Mouse (Mus musculus): ENCODE results near the gene Slc25a28. TPM values are rescaled to one million over a fixed set of nuclear protein-coding genes. Genes with fewer than 3 reads are reported as not detected.

Gene Slc25a28
- polyA plus RNA-seq, 1 experiment from 2014 or later = 14.1 TPM

DNA sequence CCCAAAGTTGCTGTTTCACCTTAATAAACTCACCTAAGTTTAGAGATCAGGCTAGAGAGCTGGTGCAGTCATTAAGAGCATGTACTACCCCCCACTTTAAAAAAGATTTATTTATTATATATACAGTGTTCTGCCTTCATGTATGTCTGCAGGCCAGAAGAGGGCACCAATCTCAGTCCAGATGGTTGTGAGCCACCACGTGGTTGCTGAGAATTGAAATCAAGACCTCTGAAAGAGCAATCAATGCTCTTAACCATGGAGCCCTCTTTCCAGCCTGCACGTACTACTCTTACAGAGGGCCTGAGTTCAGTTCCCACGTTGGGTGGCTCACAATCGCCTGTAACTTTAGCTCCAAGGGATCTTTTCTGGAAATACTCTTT is 7.3 kb downstream of the Slc25a28 start:
- Histone ChIP-seq H3K4me3 (ENCODE audit: low read depth, low read length) (no peak overlapping the region), H3K36me3 (ENCODE audit: control insufficient read depth, insufficient read depth, low read length) (peaks cover 3% of the 10 kb centered on the region), H3K4me2 (ENCODE audit: low read length) (no peak overlapping the region), H3K27me3 (ENCODE audit: control insufficient read depth, insufficient read depth, low read depth, low read length) (no peaks in the 10 kb centered on the region), H3K4me1 (ENCODE audit: control insufficient read depth, insufficient read depth, low read length) (peaks cover 2% of the 10 kb centered on the region; the same call in 1 of the 2 replicates), H3K9ac (ENCODE audit: low read depth, low read length) (no peak overlapping the region), H3K27ac (ENCODE audit: low read length) (no peak overlapping the region), H3K9me3 (replicated peaks; ENCODE audit: control insufficient read depth, low read length, poor library complexity, severe bottlenecking) (no peaks in the 10 kb centered on the region)
- no peak for ATAC-seq
- 63% methylated on average over 4 of the region's 4 CpGs for WGBS

DNA sequence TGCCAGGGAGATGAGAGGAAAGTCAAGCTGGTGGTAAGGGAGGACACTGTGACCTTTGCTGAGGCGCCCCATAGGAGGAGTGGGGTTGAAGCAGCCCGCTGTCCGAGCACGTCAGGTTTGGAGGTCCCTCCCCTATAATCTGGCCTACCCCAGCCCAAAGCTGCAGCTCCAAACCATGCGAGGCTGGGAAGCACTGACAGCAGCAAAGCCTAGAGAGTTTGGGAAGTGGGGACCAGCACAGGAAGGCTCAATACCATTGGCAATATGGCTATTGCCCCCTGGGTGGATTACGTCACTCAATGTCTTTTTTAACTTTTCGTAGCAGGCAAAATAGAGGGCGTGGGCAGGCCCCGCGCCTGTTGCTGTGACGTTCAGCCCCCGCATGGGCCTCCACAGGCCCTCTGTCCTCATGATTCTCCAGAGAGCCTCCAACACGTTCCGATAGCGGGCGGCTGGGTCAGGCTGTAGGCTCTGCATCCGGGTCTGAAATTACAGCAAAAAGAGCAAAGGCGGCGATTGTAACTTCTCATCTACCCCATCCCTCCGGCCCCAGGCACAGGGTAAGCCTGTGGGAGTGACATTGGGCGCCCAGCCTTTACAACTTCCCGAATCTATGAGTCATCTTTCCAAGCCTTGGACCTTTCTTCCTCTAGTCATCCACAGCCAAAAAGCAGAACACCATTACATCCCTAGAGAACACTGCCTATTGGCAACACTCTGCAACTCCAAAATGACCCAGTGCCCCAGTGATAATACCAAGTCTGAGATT is 7.8 kb downstream of the Slc25a28 start:
- H3K9ac ChIP-seq (ENCODE audit: low read depth, low read length) = no peak overlapping the region
- 88% methylated on average over 22 of the region's 22 CpGs for WGBS
- H3K4me2 ChIP-seq (ENCODE audit: low read length) = no peak overlapping the region
- no peak overlapping the region for H3K4me3 ChIP-seq (ENCODE audit: low read depth, low read length)
- no peak for ATAC-seq
- H3K4me1 ChIP-seq (ENCODE audit: control insufficient read depth, insufficient read depth, low read length) = peaks cover 7% of the 10 kb centered on the region
- H3K27ac ChIP-seq (ENCODE audit: low read length) = no peak overlapping the region
- H3K9me3 ChIP-seq (replicated peaks; ENCODE audit: control insufficient read depth, low read length, poor library complexity, severe bottlenecking) = no peaks in the 10 kb centered on the region
- no peaks in the 10 kb centered on the region for H3K27me3 ChIP-seq (ENCODE audit: control insufficient read depth, insufficient read depth, low read depth, low read length)
- peaks cover 3% of the 10 kb centered on the region for H3K36me3 ChIP-seq (ENCODE audit: control insufficient read depth, insufficient read depth, low read length)

GRCm38 (mm10) chr19:43665441-43666048 is 9.1 kb downstream of the Slc25a28 start:
- Histone ChIP-seq H3K4me2 (ENCODE audit: low read length) (no peak overlapping the region), H3K27me3 (ENCODE audit: control insufficient read depth, insufficient read depth, low read depth, low read length) (no peaks in the 10 kb centered on the region), H3K36me3 (ENCODE audit: control insufficient read depth, insufficient read depth, low read length) (peaks cover 3% of the 10 kb centered on the region), H3K9ac (ENCODE audit: low read depth, low read length) (no peak overlapping the region), H3K27ac (ENCODE audit: low read length) (no peak overlapping the region), H3K4me3 (ENCODE audit: low read depth, low read length) (no peak overlapping the region), H3K4me1 (ENCODE audit: control insufficient read depth, insufficient read depth, low read length) (peaks cover 7% of the 10 kb centered on the region), H3K9me3 (replicated peaks; ENCODE audit: control insufficient read depth, low read length, poor library complexity, severe bottlenecking) (no peaks in the 10 kb centered on the region)
- 46% methylated on average over 12 of the region's 12 CpGs for WGBS
- no peak for ATAC-seq

DNA sequence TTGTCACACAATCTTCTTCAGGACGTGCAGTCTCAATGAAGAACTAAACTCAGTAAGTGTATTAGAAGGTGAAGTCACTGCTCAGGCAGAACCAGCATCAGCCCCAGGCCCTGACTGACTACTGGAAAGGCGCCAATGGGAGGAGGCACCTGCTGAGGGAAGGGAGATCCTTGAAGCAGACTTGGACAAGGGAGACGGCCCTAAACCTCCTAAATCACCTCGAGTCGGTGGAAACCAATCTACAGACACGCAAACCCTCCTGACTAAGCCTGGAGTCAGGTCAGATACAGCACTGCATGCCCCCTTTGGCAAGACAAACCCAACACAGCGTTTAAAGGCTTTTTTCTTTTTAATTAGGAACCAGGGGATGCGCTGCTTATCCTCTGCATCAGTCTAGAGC is 11.2 kb downstream of the Slc25a28 start:
- Histone ChIP-seq H3K4me1 (ENCODE audit: control insufficient read depth, insufficient read depth, low read length) (peaks cover 7% of the 10 kb centered on the region), H3K36me3 (ENCODE audit: control insufficient read depth, insufficient read depth, low read length) (peaks cover 3% of the 10 kb centered on the region), H3K4me3 (ENCODE audit: low read depth, low read length) (no peak overlapping the region), H3K9ac (ENCODE audit: low read depth, low read length) (no peak overlapping the region), H3K27me3 (ENCODE audit: control insufficient read depth, insufficient read depth, low read depth, low read length) (no peaks in the 10 kb centered on the region), H3K9me3 (replicated peaks; ENCODE audit: control insufficient read depth, low read length, poor library complexity, severe bottlenecking) (no peaks in the 10 kb centered on the region), H3K27ac (ENCODE audit: low read length) (no peak overlapping the region), H3K4me2 (ENCODE audit: low read length) (no peak overlapping the region)
- WGBS = 83% methylated on average over 8 of the region's 8 CpGs
- ATAC-seq = no peak

DNA sequence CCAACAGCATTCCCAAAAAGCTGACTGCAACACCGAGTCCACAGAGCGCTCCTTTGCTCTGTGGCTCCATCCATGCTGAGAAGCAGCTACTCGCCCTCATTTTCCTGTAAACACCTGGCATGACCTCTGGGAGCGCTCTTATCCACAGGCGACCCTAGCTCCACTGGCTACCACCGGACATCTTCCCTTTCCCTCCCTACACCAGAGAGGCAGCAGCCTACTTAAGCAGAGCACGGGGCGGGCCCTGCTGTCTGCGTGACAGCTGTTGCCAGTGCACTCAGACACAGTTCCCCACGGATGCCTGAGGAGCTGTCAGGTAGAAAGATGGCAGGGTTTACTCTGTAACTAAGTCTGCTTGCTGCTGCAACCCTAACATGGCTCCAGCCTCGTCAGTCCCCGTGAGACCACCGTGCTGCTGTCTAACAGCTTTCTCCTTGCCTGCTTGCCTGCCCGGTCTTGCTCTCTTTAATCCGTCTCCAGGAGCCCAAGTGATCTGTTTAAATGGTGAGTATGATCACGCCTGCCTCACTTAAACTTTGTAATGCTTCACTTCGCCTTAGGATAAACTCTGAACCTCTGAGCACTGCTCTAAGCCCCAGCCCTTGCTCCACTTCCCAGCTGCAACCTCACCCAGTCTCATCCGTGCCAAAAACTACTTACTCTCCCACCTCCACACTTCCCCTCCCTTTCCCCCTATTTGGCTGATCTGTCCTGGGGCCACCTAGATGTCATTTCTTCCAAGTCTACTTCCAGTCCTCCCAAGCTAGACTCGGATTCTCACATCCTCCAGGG is 12.3 kb downstream of the Slc25a28 start:
- 0 out of 2 replicates have a peak, but pooled peaks have one; percentile 52 for ATAC-seq
- H3K9me3 ChIP-seq (replicated peaks; ENCODE audit: control insufficient read depth, low read length, poor library complexity, severe bottlenecking) = no peaks in the 10 kb centered on the region
- peaks cover 3% of the 10 kb centered on the region for H3K36me3 ChIP-seq (ENCODE audit: control insufficient read depth, insufficient read depth, low read length)
- H3K4me3 ChIP-seq (ENCODE audit: low read depth, low read length) = no peak overlapping the region
- peaks cover 7% of the 10 kb centered on the region for H3K4me1 ChIP-seq (ENCODE audit: control insufficient read depth, insufficient read depth, low read length)
- WGBS = 31% methylated on average over 19 of the region's 19 CpGs
- no peak overlapping the region for H3K9ac ChIP-seq (ENCODE audit: low read depth, low read length)
- no peak overlapping the region for H3K27ac ChIP-seq (ENCODE audit: low read length)
- H3K4me2 ChIP-seq (ENCODE audit: low read length) = peak overlapping the region; percentile 3; the same call in 1 of the 2 replicates
- H3K27me3 ChIP-seq (ENCODE audit: control insufficient read depth, insufficient read depth, low read depth, low read length) = no peaks in the 10 kb centered on the region

GRCm38 (mm10) chr19:43660774-43661173 is 13.9 kb downstream of the Slc25a28 start:
- H3K9ac ChIP-seq (ENCODE audit: low read depth, low read length) = no peak overlapping the region
- ATAC-seq = no peak
- no peaks in the 10 kb centered on the region for H3K9me3 ChIP-seq (replicated peaks; ENCODE audit: control insufficient read depth, low read length, poor library complexity, severe bottlenecking)
- H3K27ac ChIP-seq (ENCODE audit: low read length) = no peak overlapping the region
- no peaks in the 10 kb centered on the region for H3K27me3 ChIP-seq (ENCODE audit: control insufficient read depth, insufficient read depth, low read depth, low read length)
- no peak overlapping the region for H3K4me2 ChIP-seq (ENCODE audit: low read length)
- H3K36me3 ChIP-seq (ENCODE audit: control insufficient read depth, insufficient read depth, low read length) = peaks cover 3% of the 10 kb centered on the region
- peaks cover 7% of the 10 kb centered on the region for H3K4me1 ChIP-seq (ENCODE audit: control insufficient read depth, insufficient read depth, low read length)
- no peak overlapping the region for H3K4me3 ChIP-seq (ENCODE audit: low read depth, low read length)
- WGBS = 86% methylated on average over 9 of the region's 9 CpGs

DNA sequence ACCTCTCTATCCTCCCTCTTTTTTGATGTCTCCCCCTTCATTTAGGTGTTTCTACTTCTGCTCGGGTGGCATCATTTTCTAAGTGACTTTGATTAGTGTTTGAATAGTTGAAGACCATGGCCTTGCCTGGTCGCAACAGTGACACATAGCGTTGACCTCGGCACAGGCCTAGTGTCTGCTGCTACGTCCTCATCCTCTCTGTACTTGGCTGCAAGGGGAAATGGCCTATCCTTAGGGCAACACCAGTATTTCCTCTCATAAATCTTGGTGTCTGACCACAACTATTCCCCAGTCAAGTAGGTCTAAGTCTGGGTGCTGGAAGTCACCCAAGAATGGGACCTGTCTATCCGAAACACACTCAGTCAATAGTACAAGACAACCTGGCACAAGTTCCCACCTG is 15.0 kb downstream of the Slc25a28 start:
- Histone ChIP-seq H3K27ac (ENCODE audit: low read length) (no peak overlapping the region), H3K4me2 (ENCODE audit: low read length) (no peak overlapping the region), H3K9ac (ENCODE audit: low read depth, low read length) (no peak overlapping the region), H3K4me1 (ENCODE audit: control insufficient read depth, insufficient read depth, low read length) (peaks cover 7% of the 10 kb centered on the region), H3K27me3 (ENCODE audit: control insufficient read depth, insufficient read depth, low read depth, low read length) (no peaks in the 10 kb centered on the region), H3K4me3 (ENCODE audit: low read depth, low read length) (no peak overlapping the region), H3K36me3 (ENCODE audit: control insufficient read depth, insufficient read depth, low read length) (peaks cover 3% of the 10 kb centered on the region), H3K9me3 (replicated peaks; ENCODE audit: control insufficient read depth, low read length, poor library complexity, severe bottlenecking) (no peaks in the 10 kb centered on the region)
- 92% methylated on average over 6 of the region's 6 CpGs for WGBS
- no peak for ATAC-seq

DNA sequence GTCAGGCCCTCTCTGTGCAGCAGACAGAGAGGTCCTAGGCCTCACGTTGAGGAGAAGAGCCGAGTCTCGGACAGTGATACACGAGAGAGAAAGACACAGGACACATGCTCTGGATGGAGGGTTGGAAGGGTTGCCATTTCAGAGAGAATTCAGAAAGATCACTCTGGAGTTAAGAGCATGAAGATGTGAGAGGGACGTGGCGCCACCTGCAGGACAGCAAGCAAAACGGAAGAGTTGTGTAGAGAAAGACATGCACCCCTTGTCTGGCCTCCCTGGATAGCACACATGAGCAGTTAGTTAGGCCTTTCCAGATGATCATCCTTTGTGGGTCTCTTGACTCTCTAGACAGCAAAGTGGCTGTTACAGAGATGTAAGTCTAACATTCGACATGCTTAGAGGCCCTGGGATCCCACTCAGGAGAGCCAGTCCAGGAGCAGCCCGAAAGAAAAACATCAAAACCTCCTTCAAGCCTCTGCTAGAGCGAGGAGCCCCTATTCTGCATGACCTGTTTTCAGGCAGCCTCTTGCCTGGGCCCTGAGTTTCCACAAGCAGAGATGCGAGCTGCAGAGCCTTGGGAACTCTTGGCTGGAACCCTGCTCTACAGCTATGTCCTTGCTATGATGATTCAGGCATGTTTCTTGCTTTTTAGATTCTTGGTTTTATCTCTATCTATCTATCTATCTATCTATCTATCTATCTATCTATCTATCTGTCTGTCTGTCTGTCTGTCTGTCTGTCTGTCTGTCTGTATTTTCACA is 18.8 kb downstream of the Slc25a28 start:
- Histone ChIP-seq H3K4me2 (ENCODE audit: low read length) (no peak overlapping the region), H3K4me3 (ENCODE audit: low read depth, low read length) (no peak overlapping the region), H3K27me3 (ENCODE audit: control insufficient read depth, insufficient read depth, low read depth, low read length) (no peaks in the 10 kb centered on the region), H3K9me3 (replicated peaks; ENCODE audit: control insufficient read depth, low read length, poor library complexity, severe bottlenecking) (no peaks in the 10 kb centered on the region), H3K4me1 (ENCODE audit: control insufficient read depth, insufficient read depth, low read length) (no peaks in the 10 kb centered on the region), H3K9ac (ENCODE audit: low read depth, low read length) (no peak overlapping the region), H3K36me3 (ENCODE audit: control insufficient read depth, insufficient read depth, low read length) (no peaks in the 10 kb centered on the region), H3K27ac (ENCODE audit: low read length) (no peak overlapping the region)
- no peak for ATAC-seq
- 36% methylated on average over 11 of the region's 11 CpGs for WGBS

Data from midbrain, embryonic 16.5 days (tissue).